Comparison of ENCODE assay signal across 8 mouse cellular contexts in the genomic region with DNA sequence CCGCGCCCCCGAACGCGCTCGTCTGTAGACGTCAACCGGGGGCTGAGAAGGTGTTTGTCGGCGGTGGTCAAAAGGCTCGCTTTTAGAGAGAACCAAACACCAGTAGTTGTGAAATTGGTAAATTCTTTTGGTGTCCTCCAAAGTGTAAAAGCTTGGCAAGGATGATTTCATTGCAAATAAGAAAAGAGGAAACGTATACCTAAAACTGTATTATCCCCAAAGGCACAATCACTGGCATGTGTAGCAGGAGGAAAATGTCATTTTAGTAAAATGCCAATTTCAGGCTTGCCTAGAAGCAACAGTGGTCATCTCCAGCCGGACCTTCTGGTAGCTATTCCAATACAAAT. TPM values are rescaled to one million over a fixed set of nuclear protein-coding genes. Genes with fewer than 3 reads are reported as not detected.
A peak's percentile ranks its signal among the peaks of the same experiment; 100 is the strongest.
DNase-seq lines count a peak whose midpoint lies in the region; ATAC-seq and TF ChIP-seq lines count a peak whose summit lies in the region.

No protein-coding gene starts in this region.

- TF ChIP-seq CTCF in kidney, postnatal 0 days (IDR thresholded peaks at IDR 0.05; ENCODE audit: low read depth), result no peak

- H3K4me2 ChIP-seq in kidney, postnatal 0 days (ENCODE audit: low read length), result peak overlapping the region; percentile 91
- peak overlapping the region; percentile 66 for H3K4me2 ChIP-seq in embryonic facial prominence, embryonic 13.5 days
- H3K4me2 ChIP-seq in intestine, embryonic 14.5 days (ENCODE audit: low read length), result peak overlapping the region; percentile 74

- peak overlapping the region; percentile 98 for H3K27ac ChIP-seq in kidney, postnatal 0 days
- H3K27ac ChIP-seq in embryonic facial prominence, embryonic 13.5 days, result peak overlapping the region; percentile 95
- peak overlapping the region; percentile 99 for H3K27ac ChIP-seq in intestine, embryonic 14.5 days (ENCODE audit: low read depth)

- peak overlapping the region; percentile 78 for H3K4me3 ChIP-seq in kidney, postnatal 0 days (replicated peaks; ENCODE audit: low read depth, low read length)
- H3K4me3 ChIP-seq in embryonic facial prominence, embryonic 13.5 days, result peak overlapping the region; percentile 58
- H3K4me3 ChIP-seq in intestine, embryonic 14.5 days (ENCODE audit: low read depth, low read length), result peak overlapping the region; percentile 67

- no peaks in the 10 kb centered on the region for H3K4me1 ChIP-seq in kidney, postnatal 0 days (replicated peaks; ENCODE audit: insufficient read depth, low read length)
- no peaks in the 10 kb centered on the region for H3K4me1 ChIP-seq in embryonic facial prominence, embryonic 13.5 days
- no peaks in the 10 kb centered on the region for H3K4me1 ChIP-seq in intestine, embryonic 14.5 days (replicated peaks; ENCODE audit: control insufficient read depth, insufficient read depth, low read length)

- 3% methylated on average over 13 of the region's 13 CpGs for WGBS in kidney, postnatal 0 days
- WGBS in embryonic facial prominence, embryonic 13.5 days, result 3% methylated on average over 13 of the region's 13 CpGs
- WGBS in intestine, embryonic 14.5 days, result 2% methylated on average over 13 of the region's 13 CpGs

- no peaks in the 10 kb centered on the region for H3K27me3 ChIP-seq in kidney, postnatal 0 days (ENCODE audit: insufficient read depth, low read length)
- no peaks in the 10 kb centered on the region for H3K27me3 ChIP-seq in embryonic facial prominence, embryonic 13.5 days
- H3K27me3 ChIP-seq in intestine, embryonic 14.5 days (replicated peaks; ENCODE audit: control insufficient read depth, insufficient read depth, low read length), result no peaks in the 10 kb centered on the region

- ATAC-seq in kidney, postnatal 0 days (replicated peaks; ENCODE audit: low FRiP score, low read depth), result no peak
- no peak for ATAC-seq in embryonic facial prominence, embryonic 13.5 days (ENCODE audit: insufficient number of reproducible peaks, insufficient read depth, low FRiP score, low TSS enrichment, low read depth)
- ATAC-seq in intestine, embryonic 14.5 days (replicated peaks; ENCODE audit: low FRiP score, low TSS enrichment, low read depth), result no peak
- 0 out of 2 replicates have a peak, but pooled peaks have one; percentile 8 for ATAC-seq in monocyte, adult 5-6 weeks (replicated peaks; ENCODE audit: insufficient number of reproducible peaks, low FRiP score, low TSS enrichment, poor library complexity, severe bottlenecking)

- H3K9me3 ChIP-seq in kidney, postnatal 0 days (replicated peaks; ENCODE audit: low read length), result no peaks in the 10 kb centered on the region
- no peaks in the 10 kb centered on the region for H3K9me3 ChIP-seq in embryonic facial prominence, embryonic 13.5 days
- no peaks in the 10 kb centered on the region for H3K9me3 ChIP-seq in intestine, embryonic 14.5 days (ENCODE audit: control insufficient read depth, low read length)

- H3K9ac ChIP-seq in kidney, postnatal 0 days (ENCODE audit: low read depth, low read length), result peak overlapping the region; percentile 97
- peak overlapping the region; percentile 91 for H3K9ac ChIP-seq in embryonic facial prominence, embryonic 13.5 days
- peak overlapping the region; percentile 94 for H3K9ac ChIP-seq in intestine, embryonic 14.5 days (ENCODE audit: low read length)

- no peak for DNase-seq in kidney, postnatal 0 days (ENCODE audit: low spot score)
- no peak for DNase-seq in kidney, adult 18-20 months
- DNase-seq in intestine, embryonic 14.5 days (ENCODE audit: low spot score), result no peak
- no peak for DNase-seq in embryo, embryonic 10.5 days (ENCODE audit: low spot score)
- no peak for DNase-seq in right cerebral cortex, postnatal 14 days
- no peak for DNase-seq in cerebellum, adult 9-11 months

- no peaks in the 10 kb centered on the region for H3K36me3 ChIP-seq in kidney, postnatal 0 days (ENCODE audit: insufficient read depth, low read length)
- peaks cover 5% of the 10 kb centered on the region for H3K36me3 ChIP-seq in embryonic facial prominence, embryonic 13.5 days
- H3K36me3 ChIP-seq in intestine, embryonic 14.5 days (ENCODE audit: control insufficient read depth, insufficient read depth, low read length), result peaks cover 9% of the 10 kb centered on the region; the same call in 1 of the 2 replicates

RNA-seq across cellular contexts. Expression of gene Agbl3, which starts 0.7 kb away (rescaled TPM):
- 14.6 and 17.1 TPM in 2 replicates for polyA plus RNA-seq in kidney, postnatal 0 days (2015; fragmentation: Nextera tagmentation; extraction: Ambion mirVana)
- 9.3 and 11.4 TPM in 2 replicates for polyA plus RNA-seq in embryonic facial prominence, embryonic 13.5 days (2015; fragmentation: Nextera tagmentation; extraction: Ambion mirVana)
- 5.2 and 5.7 TPM in 2 replicates for polyA plus RNA-seq in intestine, embryonic 14.5 days (2014; fragmentation: Nextera tagmentation; extraction: Ambion mirVana)
- 0.53 to 3.0 TPM in 2 of 3 replicates, not detected in the other for total RNA-seq in monocyte, adult 5-6 weeks (2017)
